20 mouse cellular contexts compared by ENCODE assay signal in genomic region chr4:142465226-142465625, GRCm38 (mm10).
"Had no signal": no experiment of that assay in that cellular context is flagged by ENCODE, and none has a peak within 500 bp of the region (broad histone marks: within the 10 kb centered on the region; RNA-seq: fewer than 3 reads in every experiment).

No protein-coding gene starts in this region.

- H3K4me2 ChIP-seq: hindbrain, embryonic 15.5 days; limb, embryonic 13.5 days; liver, embryonic 12.5 days; liver, embryonic 15.5 days; lung, embryonic 15.5 days; midbrain, embryonic 12.5 days; midbrain, embryonic 15.5 days; neural tube, embryonic 13.5 days; stomach, embryonic 15.5 days had no signal

- DNase-seq: liver; lung, adult 18-20 months; lung, postnatal 10 days; retina, postnatal 1 day; right cerebral cortex, postnatal 25 days; spleen, adult 18-20 months; thymus, postnatal 25 days had no signal

- ATAC-seq: intestine, postnatal 0 days; liver, embryonic 12.5 days; midbrain, embryonic 15.5 days had no signal

- H3K27me3 ChIP-seq: hindbrain, embryonic 15.5 days; limb, embryonic 13.5 days; liver, embryonic 12.5 days; liver, embryonic 15.5 days; lung, embryonic 15.5 days; midbrain, embryonic 12.5 days; midbrain, embryonic 15.5 days; neural tube, embryonic 13.5 days; stomach, embryonic 15.5 days had no signal

- H3K9me3 ChIP-seq: hindbrain, embryonic 15.5 days; limb, embryonic 10.5 days; limb, embryonic 13.5 days; liver, embryonic 12.5 days; liver, embryonic 15.5 days; lung, embryonic 15.5 days; midbrain, embryonic 12.5 days; midbrain, embryonic 15.5 days; neural tube, embryonic 13.5 days; stomach, embryonic 15.5 days had no signal

- H3K27ac ChIP-seq: hindbrain, embryonic 15.5 days; limb, embryonic 10.5 days; limb, embryonic 13.5 days; liver, embryonic 12.5 days; liver, embryonic 15.5 days; lung, embryonic 15.5 days; macrophage; midbrain, embryonic 12.5 days; midbrain, embryonic 15.5 days; neural tube, embryonic 13.5 days; stomach, embryonic 15.5 days had no signal

- H3K36me3 ChIP-seq: hindbrain, embryonic 15.5 days; liver, embryonic 12.5 days; liver, embryonic 15.5 days; lung, embryonic 15.5 days; midbrain, embryonic 12.5 days; midbrain, embryonic 15.5 days; stomach, embryonic 15.5 days had no signal

- H3K9ac ChIP-seq: hindbrain, embryonic 15.5 days; limb, embryonic 13.5 days; liver, embryonic 12.5 days; liver, embryonic 15.5 days; lung, embryonic 15.5 days; midbrain, embryonic 12.5 days; midbrain, embryonic 15.5 days; neural tube, embryonic 13.5 days; stomach, embryonic 15.5 days had no signal

- H3K4me1 ChIP-seq: limb, embryonic 10.5 days; limb, embryonic 13.5 days; liver, embryonic 12.5 days; liver, embryonic 15.5 days; lung, embryonic 15.5 days; stomach, embryonic 15.5 days had no signal

- H3K4me3 ChIP-seq: hindbrain, embryonic 15.5 days; limb, embryonic 10.5 days; limb, embryonic 13.5 days; liver, embryonic 12.5 days; liver, embryonic 15.5 days; lung, embryonic 15.5 days; midbrain, embryonic 12.5 days; midbrain, embryonic 15.5 days; myocyte; neural tube, embryonic 13.5 days; stomach, embryonic 15.5 days had no signal
